Mouse (Mus musculus): ENCODE results near the gene Pon1. TPM values are rescaled to one million over a fixed set of nuclear protein-coding genes. Genes with fewer than 3 reads are reported as not detected.
"Not testable (repeated sequence)": the region's sequence is repeated elsewhere in the genome, so short reads cannot be mapped to it uniquely, and the experiment has no call there.

The Pon1 gene
- polyA plus RNA-seq (2015; fragmentation: Nextera tagmentation; extraction: Ambion mirVana) = 6.4 and 11.1 TPM in 2 replicates

GRCm38 (mm10) chr6:5193693-5194092, at the start of gene Pon1:
Pon1 (minus strand) TSS chr6:5193946.
- peak; percentile 39; the same call in 1 of the 2 replicates for ATAC-seq (ENCODE audit: insufficient number of reproducible peaks, low FRiP score, low TSS enrichment, low read depth)

GRCm38 (mm10) chr6:5238799-5239198, 45.1 kb upstream of the Pon1 start:
- Histone ChIP-seq H3K4me2 (replicated peaks) (no peak overlapping the region), H3K36me3 (no peaks in the 10 kb centered on the region), H3K27me3 (no peaks in the 10 kb centered on the region), H3K9ac (no peak overlapping the region), H3K9me3 (replicated peaks) (no peaks in the 10 kb centered on the region), H3K27ac (replicated peaks) (no peak overlapping the region), H3K4me1 (no peaks in the 10 kb centered on the region), H3K4me3 (replicated peaks) (no peak overlapping the region)
- no peak for ATAC-seq (ENCODE audit: insufficient number of reproducible peaks, low FRiP score, low TSS enrichment, low read depth)
- WGBS = 90% methylated on average over 3 of the region's 3 CpGs

More at GRCm38 (mm10) chr6:5193693-5194092, at the start of gene Pon1:
- Histone ChIP-seq H3K9me3 (replicated peaks) (no peaks in the 10 kb centered on the region), H3K4me1 (no peaks in the 10 kb centered on the region), H3K27ac (replicated peaks) (no peak within 1 kb of the TSS), H3K4me3 (replicated peaks) (no peak within 1 kb of the TSS), H3K36me3 (no peaks in the 10 kb centered on the region), H3K4me2 (replicated peaks) (no peak within 1 kb of the TSS), H3K9ac (no peak within 1 kb of the TSS), H3K27me3 (no peaks in the 10 kb centered on the region)
- WGBS = 37% methylated on average over 5 of the region's 5 CpGs

- no peaks in the 10 kb centered on the region for H3K4me1 ChIP-seq
- no peak overlapping the region for H3K9ac ChIP-seq
- ATAC-seq (ENCODE audit: insufficient number of reproducible peaks, low FRiP score, low TSS enrichment, low read depth) = no peak
- 69% methylated on average over 4 of the region's 4 CpGs for WGBS
- H3K27me3 ChIP-seq = no peaks in the 10 kb centered on the region
- H3K9me3 ChIP-seq (replicated peaks) = no peaks in the 10 kb centered on the region
- no peak overlapping the region for H3K4me2 ChIP-seq (replicated peaks)
- no peak overlapping the region for H3K4me3 ChIP-seq (replicated peaks)
- H3K27ac ChIP-seq (replicated peaks) = no peak overlapping the region
- H3K36me3 ChIP-seq = no peaks in the 10 kb centered on the region
Observed at GRCm38 (mm10) chr6:5237510-5237909, 43.8 kb upstream of the Pon1 start.

GRCm38 (mm10) chr6:5236843-5237371, 43.2 kb upstream of the Pon1 start:
- 87% methylated on average over 8 of the region's 8 CpGs for WGBS
- no peaks in the 10 kb centered on the region for H3K36me3 ChIP-seq
- H3K27me3 ChIP-seq = no peaks in the 10 kb centered on the region
- H3K27ac ChIP-seq (replicated peaks) = no peak overlapping the region
- ATAC-seq (ENCODE audit: insufficient number of reproducible peaks, low FRiP score, low TSS enrichment, low read depth) = no peak
- no peaks in the 10 kb centered on the region for H3K4me1 ChIP-seq
- no peak overlapping the region for H3K4me3 ChIP-seq (replicated peaks)
- no peaks in the 10 kb centered on the region for H3K9me3 ChIP-seq (replicated peaks)
- H3K4me2 ChIP-seq (replicated peaks) = no peak overlapping the region
- H3K9ac ChIP-seq = no peak overlapping the region

- no peak overlapping the region for H3K4me3 ChIP-seq (replicated peaks)
- H3K4me1 ChIP-seq = no peaks in the 10 kb centered on the region
- H3K9ac ChIP-seq = no peak overlapping the region
- no peaks in the 10 kb centered on the region for H3K27me3 ChIP-seq
- ATAC-seq (ENCODE audit: insufficient number of reproducible peaks, low FRiP score, low TSS enrichment, low read depth) = no peak
- H3K36me3 ChIP-seq = no peaks in the 10 kb centered on the region
- H3K27ac ChIP-seq (replicated peaks) = no peak overlapping the region
- no peak overlapping the region for H3K4me2 ChIP-seq (replicated peaks)
- no peaks in the 10 kb centered on the region for H3K9me3 ChIP-seq (replicated peaks)
- WGBS = 75% methylated on average over 3 of the region's 3 CpGs
Observed at GRCm38 (mm10) chr6:5234563-5234962, 40.8 kb upstream of the Pon1 start.

- Histone ChIP-seq H3K9me3 (replicated peaks) (no peaks in the 10 kb centered on the region), H3K27me3 (no peaks in the 10 kb centered on the region), H3K4me2 (replicated peaks) (no peak overlapping the region), H3K36me3 (no peaks in the 10 kb centered on the region), H3K4me3 (replicated peaks) (no peak overlapping the region), H3K27ac (replicated peaks) (no peak overlapping the region), H3K4me1 (no peaks in the 10 kb centered on the region), H3K9ac (no peak overlapping the region)
- WGBS = 88% methylated on average over 1 of the region's 1 CpGs
- ATAC-seq (ENCODE audit: insufficient number of reproducible peaks, low FRiP score, low TSS enrichment, low read depth) = no peak
Observed at GRCm38 (mm10) chr6:5233812-5234211, 40.1 kb upstream of the Pon1 start.

GRCm38 (mm10) chr6:5232022-5232421, 38.3 kb upstream of the Pon1 start:
- H3K27ac ChIP-seq (replicated peaks) = no peak overlapping the region
- H3K4me1 ChIP-seq = no peaks in the 10 kb centered on the region
- H3K27me3 ChIP-seq = no peaks in the 10 kb centered on the region
- no peaks in the 10 kb centered on the region for H3K36me3 ChIP-seq
- ATAC-seq (ENCODE audit: insufficient number of reproducible peaks, low FRiP score, low TSS enrichment, low read depth) = no peak
- no peak overlapping the region for H3K9ac ChIP-seq
- H3K4me2 ChIP-seq (replicated peaks) = no peak overlapping the region
- WGBS = 87% methylated on average over 4 of the region's 4 CpGs
- H3K4me3 ChIP-seq (replicated peaks) = no peak overlapping the region
- H3K9me3 ChIP-seq (replicated peaks) = no peaks in the 10 kb centered on the region

- no peak overlapping the region for H3K4me2 ChIP-seq (replicated peaks)
- no peak overlapping the region for H3K9ac ChIP-seq
- WGBS = 89% methylated on average over 5 of the region's 5 CpGs
- no peak overlapping the region for H3K4me3 ChIP-seq (replicated peaks)
- H3K4me1 ChIP-seq = no peaks in the 10 kb centered on the region
- no peak overlapping the region for H3K27ac ChIP-seq (replicated peaks)
- no peak for ATAC-seq (ENCODE audit: insufficient number of reproducible peaks, low FRiP score, low TSS enrichment, low read depth)
- no peaks in the 10 kb centered on the region for H3K27me3 ChIP-seq
- no peaks in the 10 kb centered on the region for H3K36me3 ChIP-seq
- H3K9me3 ChIP-seq (replicated peaks) = no peaks in the 10 kb centered on the region
Observed at GRCm38 (mm10) chr6:5230261-5230660, 36.5 kb upstream of the Pon1 start.

- H3K36me3 ChIP-seq; H3K9ac ChIP-seq; H3K4me3 ChIP-seq (replicated peaks); H3K27ac ChIP-seq (replicated peaks); H3K4me2 ChIP-seq (replicated peaks); H3K27me3 ChIP-seq; H3K9me3 ChIP-seq (replicated peaks); H3K4me1 ChIP-seq; ATAC-seq (ENCODE audit: insufficient number of reproducible peaks, low FRiP score, low TSS enrichment, low read depth): not testable (repeated sequence)
- 95% methylated on average over 2 of the region's 2 CpGs for WGBS
Observed at GRCm38 (mm10) chr6:5223551-5223950, 29.8 kb upstream of the Pon1 start.

GRCm38 (mm10) chr6:5222080-5222479, 28.3 kb upstream of the Pon1 start:
- no peaks in the 10 kb centered on the region for H3K27me3 ChIP-seq
- H3K4me2 ChIP-seq (replicated peaks) = no peak overlapping the region
- no peaks in the 10 kb centered on the region for H3K4me1 ChIP-seq
- H3K9ac ChIP-seq = no peak overlapping the region
- no peak overlapping the region for H3K4me3 ChIP-seq (replicated peaks)
- H3K9me3 ChIP-seq (replicated peaks) = no peaks in the 10 kb centered on the region
- WGBS = 66% methylated on average over 3 of the region's 3 CpGs
- no peak overlapping the region for H3K27ac ChIP-seq (replicated peaks)
- no peak for ATAC-seq (ENCODE audit: insufficient number of reproducible peaks, low FRiP score, low TSS enrichment, low read depth)
- no peaks in the 10 kb centered on the region for H3K36me3 ChIP-seq

- Histone ChIP-seq H3K9ac (no peak overlapping the region), H3K9me3 (replicated peaks) (no peaks in the 10 kb centered on the region), H3K4me1 (no peaks in the 10 kb centered on the region), H3K27ac (replicated peaks) (no peak overlapping the region), H3K4me2 (replicated peaks) (no peak overlapping the region), H3K4me3 (replicated peaks) (no peak overlapping the region), H3K36me3 (no peaks in the 10 kb centered on the region), H3K27me3 (no peaks in the 10 kb centered on the region)
- ATAC-seq (ENCODE audit: insufficient number of reproducible peaks, low FRiP score, low TSS enrichment, low read depth) = no peak
- WGBS = 87% methylated on average over 4 of the region's 4 CpGs
Observed at GRCm38 (mm10) chr6:5218190-5218589, 24.4 kb upstream of the Pon1 start.

- WGBS = 77% methylated on average over 2 of the region's 2 CpGs
Observed at GRCm38 (mm10) chr6:5207817-5208216, 14.1 kb upstream of the Pon1 start.

More at GRCm38 (mm10) chr6:5207817-5208216, 14.1 kb upstream of the Pon1 start:
- H3K4me1 ChIP-seq = no peaks in the 10 kb centered on the region
- H3K9me3 ChIP-seq (replicated peaks) = 0 out of 2 replicates have a peak, but pooled peaks cover under 1% of the 10 kb centered on the region
- H3K9ac ChIP-seq = no peak overlapping the region
- H3K27me3 ChIP-seq = no peaks in the 10 kb centered on the region
- no peak overlapping the region for H3K4me3 ChIP-seq (replicated peaks)
- no peak for ATAC-seq (ENCODE audit: insufficient number of reproducible peaks, low FRiP score, low TSS enrichment, low read depth)
- no peaks in the 10 kb centered on the region for H3K36me3 ChIP-seq
- H3K4me2 ChIP-seq (replicated peaks) = no peak overlapping the region
- no peak overlapping the region for H3K27ac ChIP-seq (replicated peaks)

Data from embryonic facial prominence, embryonic 15.5 days (tissue).